Mouse (Mus musculus) brain, embryonic 18.5 days (tissue): ENCODE results near the gene Tepp.

Source experiments
- DNase-seq: peaks from one replicate; pipeline ENCODE4 v3.0.0-alpha.2; 2012; ENCODE audit warnings: low read depth, low spot score

The Tepp gene

DNA sequence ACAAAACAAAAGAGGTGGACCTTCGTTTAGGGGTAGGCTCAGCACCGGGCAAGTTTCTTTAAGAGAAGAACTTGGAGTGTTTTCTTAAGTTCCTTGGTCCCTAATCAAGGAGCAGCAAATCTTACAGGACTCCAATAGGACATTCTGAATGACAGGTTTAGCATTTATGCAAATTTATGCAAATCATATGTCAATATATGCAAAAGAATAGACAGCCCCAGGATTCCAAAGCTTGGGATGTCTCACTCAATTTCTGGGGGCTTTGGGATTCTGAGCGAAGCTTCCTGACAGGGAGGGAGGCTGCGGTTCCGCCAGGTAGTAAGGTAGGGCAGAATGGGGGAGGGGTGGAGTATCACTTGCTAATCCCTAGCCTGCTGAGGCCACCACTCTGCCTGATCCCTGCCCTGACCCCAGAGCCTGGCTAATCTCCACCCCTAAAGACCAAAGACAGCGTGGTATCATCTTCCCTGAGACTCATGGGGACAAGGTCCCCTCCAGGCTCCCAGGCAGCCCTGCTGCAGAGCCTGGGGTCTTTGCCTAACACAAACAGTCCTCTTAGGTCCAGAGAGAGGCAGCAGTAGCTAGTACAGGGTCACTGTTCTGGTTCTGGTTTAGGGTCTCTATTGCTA, at the start of gene Tepp:
Gene Tepp (plus strand): TSS at position 225 of the 629 bp plus-strand sequence.
- DNase-seq, result no peak

DNA sequence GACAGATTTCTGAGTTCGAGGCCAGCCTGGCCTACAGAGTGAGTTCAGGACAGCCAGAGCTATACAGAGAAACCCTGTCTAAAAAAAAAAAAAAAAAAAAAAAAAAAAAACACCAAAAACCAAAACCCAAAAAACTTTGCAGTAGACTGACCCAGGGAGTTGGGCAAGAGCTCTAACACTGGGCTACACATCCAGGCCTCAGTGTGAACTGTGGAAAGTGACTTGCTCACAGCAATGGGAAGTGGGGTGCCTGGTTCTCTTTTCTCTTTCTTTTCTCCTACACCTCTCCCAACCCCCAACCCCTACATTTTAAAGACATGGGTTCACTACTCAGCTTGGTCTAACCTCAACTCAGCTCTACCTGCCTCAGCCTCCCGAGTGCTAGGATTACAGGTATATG, 48.2 kb upstream of the Tepp start:
- DNase-seq, result no peak

DNA sequence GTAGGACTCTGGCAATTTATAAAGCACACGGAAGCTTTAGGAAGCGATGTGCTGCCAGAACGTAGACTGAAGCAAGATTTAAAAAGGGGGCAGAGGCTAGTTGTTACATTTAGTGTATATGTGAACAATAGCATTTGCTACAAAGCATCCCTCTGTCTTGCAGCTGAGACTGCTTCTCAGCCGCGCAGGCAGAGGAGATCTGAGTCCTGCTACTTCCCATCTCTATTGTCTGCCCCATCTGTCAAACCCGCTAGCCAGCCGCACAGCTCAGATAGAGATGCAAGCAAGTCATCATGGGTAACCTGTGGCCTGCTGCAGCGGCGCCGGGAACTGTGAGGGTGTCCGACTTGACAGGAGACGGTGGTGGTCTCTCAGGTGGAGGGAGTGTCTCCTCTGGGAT, 39.9 kb upstream of the Tepp start:
- no peak for DNase-seq

DNA sequence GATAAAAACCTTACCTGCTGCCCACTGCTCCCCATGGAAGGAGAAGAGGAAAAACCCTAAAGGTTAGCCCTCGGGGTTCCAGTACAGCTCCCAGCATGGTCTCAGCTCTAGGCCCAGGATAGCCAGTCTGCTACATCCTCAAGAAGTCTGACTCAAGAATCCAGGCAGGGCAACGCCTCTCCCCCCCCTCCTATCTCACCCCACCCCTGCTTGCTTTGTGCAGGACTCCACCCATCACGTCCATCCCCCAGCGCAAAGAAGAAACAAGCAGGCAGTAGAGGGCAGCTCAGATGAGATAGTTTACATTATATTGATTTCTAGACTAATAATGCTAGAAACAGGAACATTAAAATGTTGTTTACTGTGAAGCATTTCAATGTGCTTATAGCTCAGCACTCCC, 38.5 kb upstream of the Tepp start:
- DNase-seq, result no peak

DNA sequence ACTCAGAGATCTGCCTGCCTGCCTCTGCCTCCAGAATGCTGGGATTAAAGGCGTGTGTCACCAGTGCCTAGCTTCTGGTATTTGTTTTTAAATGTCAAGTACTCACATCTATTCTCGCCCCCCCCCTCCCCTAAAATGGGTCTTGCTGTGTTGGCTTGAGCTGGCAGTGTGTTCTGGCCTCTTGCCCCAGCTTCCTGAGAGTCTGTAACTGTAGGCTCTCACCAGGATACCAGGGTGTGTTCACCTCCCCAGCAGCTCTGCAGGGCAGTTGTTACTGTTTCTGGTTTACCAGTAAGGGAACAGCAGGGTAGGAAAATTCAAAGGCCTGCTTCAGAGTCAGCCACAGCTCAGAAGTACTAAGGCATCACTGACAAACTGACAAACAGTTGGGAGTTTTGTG, 37.5 kb upstream of the Tepp start:
- no peak for DNase-seq

DNA sequence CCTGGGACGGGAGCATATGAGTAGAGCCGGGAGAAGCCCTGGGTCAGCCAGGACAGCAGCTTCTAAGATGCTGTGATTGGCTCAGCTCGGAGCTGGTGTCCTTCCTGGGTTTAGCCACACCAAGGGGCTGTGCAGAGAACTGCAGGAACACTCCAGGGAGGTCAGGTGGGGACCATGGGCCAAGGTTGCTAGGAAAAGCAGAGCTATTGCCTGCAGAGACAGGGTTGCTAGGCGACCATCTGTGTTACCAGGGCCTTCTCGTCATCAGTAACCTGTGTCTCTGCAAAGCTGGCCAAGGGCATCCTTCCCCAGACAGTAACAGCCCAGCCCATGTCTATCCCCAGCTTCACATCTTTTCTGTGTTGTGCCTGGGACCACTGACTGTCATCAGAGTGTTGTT, 28.9 kb upstream of the Tepp start:
- DNase-seq, result no peak

DNA sequence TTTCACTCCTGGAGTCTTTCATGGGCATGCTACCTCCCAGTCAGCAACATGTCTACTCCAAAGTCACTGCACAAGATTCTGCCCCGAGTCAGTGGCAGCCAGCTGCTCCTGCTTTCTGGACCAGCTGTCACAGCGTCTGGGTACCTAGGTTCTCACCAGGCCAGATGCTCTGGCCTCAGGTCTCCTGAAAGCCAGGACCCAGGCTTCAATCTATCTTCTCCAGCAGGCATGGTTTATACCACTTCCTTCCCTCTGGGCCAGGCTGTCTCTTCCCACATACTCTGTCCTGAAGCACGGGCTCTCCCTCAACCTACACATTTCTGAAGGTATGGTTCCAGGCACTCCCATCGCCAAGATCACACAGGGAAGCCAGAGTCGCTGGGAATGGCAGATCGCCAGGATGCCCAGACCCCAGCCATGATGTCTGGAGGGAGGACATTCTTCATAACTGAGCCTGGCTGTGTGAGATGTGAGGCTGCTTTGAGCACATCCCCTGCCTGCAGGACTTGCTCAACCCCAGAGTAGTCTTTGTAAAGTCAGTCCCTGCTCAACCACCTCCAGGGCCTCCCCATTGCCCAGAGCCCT, 21.2 kb upstream of the Tepp start:
- no peak for DNase-seq

DNA sequence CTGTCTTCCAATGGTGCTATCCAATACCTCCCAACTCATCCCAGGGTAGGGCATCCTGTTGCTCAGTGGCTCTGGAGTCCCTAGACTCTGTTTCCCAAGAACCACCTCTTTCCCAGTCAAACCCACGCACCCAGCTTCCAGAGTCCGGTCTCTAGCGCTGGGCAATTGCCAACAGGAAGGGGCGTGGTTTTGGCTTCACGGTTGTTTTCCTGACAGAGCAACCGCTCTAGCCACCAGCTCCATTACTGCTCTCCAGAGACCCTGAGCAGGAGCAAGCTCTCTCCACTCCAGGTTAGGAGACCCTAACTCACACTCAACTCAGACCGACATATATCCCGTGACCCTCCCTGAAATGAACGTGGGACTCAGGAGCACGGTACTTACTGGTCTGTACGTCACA, 17.2 kb upstream of the Tepp start:
- no peak for DNase-seq

DNA sequence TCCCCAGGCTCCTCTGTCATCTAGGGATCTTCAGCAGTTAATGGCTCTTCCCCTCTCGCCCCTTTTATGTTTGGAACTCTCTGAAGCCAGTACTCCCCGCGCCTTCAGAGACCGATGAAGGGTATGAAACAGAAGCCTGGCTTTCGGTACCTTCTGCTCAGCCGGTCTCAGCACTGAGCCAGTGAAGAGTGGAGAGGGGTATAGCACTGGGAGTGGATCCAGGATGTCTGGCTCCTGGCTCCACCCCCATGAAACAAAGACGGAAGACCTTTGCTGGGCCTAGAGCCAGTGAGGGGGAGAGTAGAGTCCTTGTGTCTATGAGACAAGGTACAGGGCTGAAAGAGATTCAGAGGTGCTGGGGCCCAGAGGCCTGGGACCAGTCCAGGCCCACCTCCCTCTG, 16.5 kb upstream of the Tepp start:
- no peak for DNase-seq

DNA sequence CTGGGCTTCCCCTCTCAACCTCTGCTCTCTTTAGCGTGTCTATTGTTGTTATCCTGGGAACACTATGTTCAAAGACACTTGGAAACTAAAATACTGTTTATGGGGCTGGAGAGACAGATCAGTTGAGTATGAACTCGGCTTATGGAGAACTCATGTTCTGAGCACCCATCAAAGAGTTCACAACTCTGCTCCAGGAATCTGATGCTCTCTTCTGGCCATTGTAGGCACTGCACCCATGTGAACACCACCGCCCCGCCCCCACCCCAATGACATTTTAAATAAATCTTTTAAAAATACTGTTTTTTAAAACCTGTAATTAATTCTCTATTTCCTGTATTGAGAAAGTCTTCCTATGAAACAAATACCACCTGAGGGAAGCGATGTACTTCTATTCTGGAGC, 8.0 kb upstream of the Tepp start:
- no peak for DNase-seq

DNA sequence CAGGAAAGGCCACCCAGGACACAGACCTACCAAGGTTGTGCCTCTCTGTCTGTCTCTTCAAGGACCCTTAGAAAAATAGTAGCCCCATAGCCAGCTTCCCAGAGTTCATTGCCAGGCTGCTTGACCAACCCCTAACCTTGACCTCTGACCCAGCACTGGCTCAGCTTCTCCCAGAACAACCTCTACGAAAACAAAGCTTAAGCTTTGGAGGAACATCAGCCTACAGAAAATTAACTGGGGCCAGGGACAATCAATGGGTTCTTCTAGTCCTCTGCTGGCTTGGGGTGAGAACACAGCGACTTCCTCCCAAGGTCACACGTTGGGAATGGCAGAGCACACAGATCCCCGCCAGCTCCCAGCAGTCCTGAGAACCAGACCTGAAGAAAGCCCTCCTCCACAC, 4.8 kb upstream of the Tepp start:
- DNase-seq, result no peak

DNA sequence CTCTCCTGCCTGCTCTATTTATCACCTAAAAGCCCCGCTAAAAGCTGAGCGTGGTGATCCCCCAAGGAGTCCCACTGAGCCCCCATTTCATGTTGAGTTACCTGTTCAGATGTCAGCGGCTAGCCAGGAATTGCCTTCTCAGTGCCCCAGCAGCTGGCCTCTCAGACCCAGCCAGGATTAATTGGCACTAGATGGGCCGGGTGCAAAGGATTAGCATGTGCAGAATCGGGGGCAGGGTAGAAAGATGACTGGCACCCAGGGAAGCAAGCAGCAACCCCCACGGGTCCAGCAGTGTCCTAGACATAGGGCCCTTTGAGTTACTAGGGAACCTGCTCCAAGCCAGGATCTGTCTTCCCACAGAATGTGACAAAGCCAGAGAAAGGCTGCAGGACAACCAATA, 3.9 kb upstream of the Tepp start, which contains the start of gene Cngb1:
Gene Cngb1 (minus strand): TSS at position 155 of the 400 bp plus-strand sequence.
- DNase-seq, result no peak

DNA sequence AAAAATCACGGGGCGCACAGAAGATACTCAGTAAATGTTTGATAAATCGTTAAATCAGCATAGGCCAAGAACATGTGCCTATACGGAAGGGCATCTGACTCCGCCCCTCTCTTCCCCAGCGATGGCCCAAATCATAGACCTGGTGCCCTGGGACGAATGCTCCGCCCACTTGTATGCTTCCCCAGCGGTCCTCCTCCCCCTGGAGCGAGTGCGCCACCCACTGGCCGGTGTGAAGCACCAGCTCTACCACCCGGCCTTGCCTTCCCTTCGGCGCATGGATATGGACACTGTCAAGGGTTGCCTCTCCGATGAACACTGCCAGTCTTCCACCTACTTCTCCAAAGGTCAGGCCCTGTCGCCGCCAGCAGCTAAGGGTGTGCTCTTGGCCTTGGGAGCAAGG, 2.5 kb downstream of the Tepp start:
- DNase-seq, result no peak

DNA sequence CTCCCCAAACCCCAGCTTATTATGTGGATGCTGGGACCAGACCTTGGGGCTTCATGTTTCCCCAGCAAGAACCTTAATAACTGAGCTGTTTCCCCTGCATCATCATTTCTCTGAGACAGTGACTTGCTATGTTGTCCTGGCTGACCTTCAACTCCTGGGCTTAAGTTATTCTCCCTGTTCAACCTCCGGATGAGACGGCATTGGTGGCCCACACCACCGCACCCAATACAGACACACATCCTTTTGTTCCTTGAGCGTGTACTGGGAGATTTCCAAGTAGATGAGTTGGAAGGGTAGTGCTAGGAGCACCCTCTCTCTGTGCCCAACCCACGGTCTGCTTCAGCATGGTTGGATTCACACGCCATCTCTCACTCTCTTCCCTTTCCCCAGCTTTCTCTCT, 3.5 kb downstream of the Tepp start:
- DNase-seq, result no peak

DNA sequence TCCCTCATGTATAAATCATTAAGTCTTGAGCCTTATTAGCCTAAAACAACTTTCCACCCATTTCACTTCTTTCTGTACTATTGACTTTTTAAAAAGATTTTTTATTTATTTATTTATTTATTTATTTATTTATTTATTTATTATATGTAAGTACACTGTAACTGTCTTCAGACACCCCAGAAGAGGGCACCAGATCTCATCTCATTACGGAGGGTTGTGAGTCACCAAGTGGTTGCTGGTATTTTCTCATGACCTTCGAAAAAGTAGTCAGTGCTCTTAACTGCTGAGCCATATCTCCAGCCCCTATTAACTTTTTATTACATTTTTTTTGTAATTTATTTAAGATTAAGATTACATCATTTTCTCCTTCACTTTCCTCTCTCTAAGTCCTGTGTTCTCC, 4.3 kb downstream of the Tepp start:
- DNase-seq, result no peak

DNA sequence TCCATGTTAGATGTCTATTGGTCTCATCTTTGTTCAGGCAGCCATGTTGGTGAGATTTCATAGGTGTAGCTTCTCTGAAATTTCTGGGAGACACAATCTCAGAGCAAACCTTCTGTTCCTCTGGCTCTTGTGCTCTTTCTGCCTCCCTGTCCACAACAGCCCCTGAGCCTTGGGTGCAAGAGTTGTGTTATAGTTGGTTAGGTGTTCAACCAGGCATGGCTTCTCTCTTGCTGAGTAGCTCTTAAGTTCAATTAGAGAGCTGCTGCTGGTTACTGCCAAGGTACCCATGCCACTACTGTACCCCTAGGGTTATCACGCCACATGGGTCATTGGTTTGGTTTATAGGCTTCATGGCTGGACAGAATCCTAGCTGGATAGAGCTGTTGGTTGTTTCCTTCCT, 5.0 kb downstream of the Tepp start:
- no peak for DNase-seq

DNA sequence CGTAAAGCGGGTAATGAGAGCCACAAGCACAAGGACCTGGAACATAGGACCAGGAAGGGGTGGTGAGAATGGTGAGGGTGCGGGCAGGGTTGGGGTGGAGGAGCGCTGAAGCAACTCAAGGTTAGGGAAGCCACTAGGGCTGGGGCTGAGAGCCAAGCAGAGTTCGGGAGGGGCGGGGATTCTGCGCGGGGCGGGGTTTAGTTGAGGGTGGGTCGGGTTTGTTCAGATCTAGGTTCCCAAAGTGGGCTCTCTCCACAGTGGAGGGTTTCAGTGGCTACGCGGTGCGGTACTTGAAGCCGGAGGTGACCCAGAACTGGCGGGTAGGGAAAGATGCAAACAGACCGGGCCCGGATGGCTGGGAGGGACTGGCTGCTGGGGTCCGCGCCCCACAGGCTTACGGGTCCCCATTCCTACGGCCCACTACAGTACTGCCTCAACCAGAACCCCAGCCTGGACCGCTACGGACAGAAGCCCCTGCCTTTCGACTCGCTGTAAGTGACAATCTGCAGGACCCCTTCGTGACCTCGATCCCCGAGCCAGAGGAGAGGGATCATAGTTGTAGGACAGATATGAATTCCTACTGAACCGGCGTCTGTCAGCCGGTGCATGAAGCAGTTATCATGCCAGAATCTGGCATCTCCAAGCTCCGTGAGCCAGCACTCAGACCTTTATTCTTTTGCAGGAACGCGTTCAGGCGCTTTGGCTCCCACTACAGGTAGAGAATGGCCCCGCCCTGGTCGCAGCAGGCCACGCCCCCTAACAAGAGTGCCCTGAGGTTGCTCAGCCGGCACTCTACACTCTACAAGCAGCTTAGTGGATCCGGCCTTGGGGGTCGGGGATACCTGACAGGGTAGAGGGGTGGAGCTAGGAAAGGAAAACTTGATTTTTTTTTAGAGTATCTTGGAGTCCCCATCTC, 10.1 kb downstream of the Tepp start:
- DNase-seq, result no peak

DNA sequence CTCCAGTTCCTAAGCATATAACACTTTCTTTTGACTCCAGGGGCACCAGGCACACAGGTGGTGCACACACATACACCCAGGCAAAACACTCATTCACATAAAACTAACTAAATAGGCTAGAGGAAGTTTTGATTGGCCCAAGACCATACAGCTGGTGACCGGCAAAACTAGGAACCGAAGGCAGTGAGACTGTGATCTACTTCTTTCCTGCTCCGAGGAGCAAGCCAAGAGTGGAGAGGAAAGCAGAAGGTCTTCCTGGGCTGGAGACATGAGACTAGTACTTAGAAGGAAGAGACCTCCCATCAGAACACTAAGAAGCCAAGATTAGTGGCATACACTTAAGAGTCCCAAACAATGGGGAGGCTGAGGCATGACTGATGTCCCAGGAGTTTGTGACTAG, 12.8 kb downstream of the Tepp start:
- no peak for DNase-seq

DNA sequence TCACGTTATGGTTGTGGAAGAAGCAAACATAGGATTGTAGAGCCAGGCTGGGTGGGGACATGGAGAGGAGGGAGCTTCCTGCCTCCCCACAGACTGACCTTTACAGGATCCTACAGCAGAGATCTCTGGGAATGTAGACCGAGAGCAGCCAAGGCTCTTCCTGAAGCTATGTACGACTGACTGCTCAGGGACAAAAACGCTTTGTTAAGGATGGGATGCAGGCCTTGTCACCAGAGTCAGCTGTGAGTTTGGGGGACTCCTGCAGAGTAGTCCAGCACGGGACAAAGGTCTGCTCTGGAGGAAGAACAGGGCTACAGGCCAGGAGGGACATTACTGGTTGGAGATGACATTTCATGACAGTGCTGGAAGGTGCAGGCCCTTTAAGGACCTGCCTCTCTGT, 14.3 kb downstream of the Tepp start:
- DNase-seq, result no peak

DNA sequence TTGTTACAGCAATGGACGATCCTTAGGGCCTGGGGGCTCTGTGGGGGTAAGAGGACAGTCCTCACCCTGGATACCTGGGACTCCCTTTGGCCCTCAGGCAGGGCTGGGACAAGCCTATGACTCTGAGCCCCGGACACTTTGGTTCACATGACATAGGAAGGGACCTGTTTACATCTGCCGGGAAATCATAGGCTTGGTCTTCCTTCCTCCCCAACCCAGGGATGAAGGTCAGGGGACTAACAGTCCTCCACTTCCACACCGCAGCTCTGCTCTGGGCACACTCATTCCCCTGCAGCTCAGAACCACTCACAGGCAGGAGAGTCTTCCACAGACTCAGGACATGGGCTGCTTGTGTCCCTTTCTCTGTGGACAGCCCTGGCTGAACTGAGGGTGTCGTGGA, 16.5 kb downstream of the Tepp start:
- no peak for DNase-seq

DNA sequence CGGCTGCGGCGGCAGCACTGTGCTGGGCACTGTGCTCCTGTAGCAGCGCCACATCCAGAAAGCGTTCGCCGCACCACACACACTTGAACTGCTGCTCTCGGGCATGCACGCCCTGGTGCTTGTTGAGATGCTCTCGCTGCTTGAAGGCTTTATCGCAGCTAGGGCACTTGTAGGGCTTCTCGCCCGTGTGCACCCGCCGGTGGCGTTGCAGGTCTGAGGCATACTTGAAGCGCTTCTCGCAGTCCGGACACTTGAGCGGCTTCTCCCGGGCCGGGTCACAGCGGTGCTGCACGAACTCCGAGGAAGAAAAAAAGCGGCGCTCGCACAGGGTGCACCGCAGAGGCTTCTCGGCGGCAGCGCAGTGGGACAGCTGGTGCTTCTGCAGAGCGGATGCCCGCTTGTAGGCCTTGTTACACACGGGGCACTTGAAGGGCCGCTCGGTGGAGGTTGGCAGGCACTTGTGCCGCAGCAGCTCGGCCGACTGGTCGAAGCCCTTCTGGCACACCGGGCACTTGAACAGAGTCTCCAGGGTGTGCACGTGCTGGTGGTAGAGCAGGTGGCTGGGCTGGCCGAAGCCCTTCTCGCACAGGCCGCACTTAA, 17.6 kb downstream of the Tepp start:
- no peak for DNase-seq

DNA sequence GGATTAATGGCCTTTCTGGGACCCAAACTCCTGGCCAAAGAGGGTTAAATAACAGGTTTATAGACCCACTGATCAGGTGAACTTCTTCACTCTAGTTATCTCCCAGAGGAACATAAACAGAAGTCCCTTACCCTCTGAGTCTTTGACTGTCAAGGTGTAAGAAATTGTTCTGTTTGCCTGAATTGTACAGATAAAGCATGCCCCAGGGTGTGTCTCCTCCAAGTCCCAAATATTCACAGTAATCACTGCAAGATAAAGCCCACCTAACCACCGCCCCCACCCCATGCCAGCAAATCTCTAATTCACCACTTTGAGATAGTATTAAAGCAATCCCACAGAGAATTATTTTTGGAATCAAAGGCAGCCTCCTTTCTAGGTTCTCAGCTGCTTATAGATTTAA, 20.0 kb downstream of the Tepp start:
- no peak for DNase-seq
